Mouse (Mus musculus): ENCODE measurements around the gene Ap2m1. TPM values are rescaled to one million over a fixed set of nuclear protein-coding genes. Genes with fewer than 3 reads are reported as not detected.

Ap2m1 gene
- polyA plus RNA-seq, 1 experiment from 2014 or later: 941 TPM

GRCm38 (mm10) chr16:20517216-20517615 is 18.1 kb upstream of the Ap2m1 start:
- ATAC-seq (ENCODE audit: low FRiP score) (peak; percentile 58), DNase-seq (ENCODE audit: low spot score) (no peak)
- H3K4me1 ChIP-seq (replicated peaks; ENCODE audit: control insufficient read depth, insufficient read depth, low read length): peaks cover 3% of the 10 kb centered on the region
- no peaks in the 10 kb centered on the region for H3K9me3 ChIP-seq (ENCODE audit: control insufficient read depth, low read length)
- peak overlapping the region; percentile 87 for H3K4me3 ChIP-seq (ENCODE audit: low read depth, low read length)
- H3K27me3 ChIP-seq (ENCODE audit: control insufficient read depth, insufficient read depth, low read length): no peaks in the 10 kb centered on the region
- peak overlapping the region; percentile 80 for H3K4me2 ChIP-seq (replicated peaks; ENCODE audit: low read depth, low read length)
- H3K27ac ChIP-seq (ENCODE audit: low read depth, low read length): peak overlapping the region; percentile 87
- 0% methylated on average over 23 of the region's 26 CpGs for WGBS
- H3K9ac ChIP-seq (ENCODE audit: low read depth, low read length): peak overlapping the region; percentile 95
- no peaks in the 10 kb centered on the region for H3K36me3 ChIP-seq (ENCODE audit: control insufficient read depth, insufficient read depth, low read length)

GRCm38 (mm10) chr16:20517701-20518374 is 17.4 kb upstream of the Ap2m1 start:
- Histone ChIP-seq H3K4me1 (replicated peaks; ENCODE audit: control insufficient read depth, insufficient read depth, low read length) (peaks cover 3% of the 10 kb centered on the region), H3K36me3 (ENCODE audit: control insufficient read depth, insufficient read depth, low read length) (no peaks in the 10 kb centered on the region), H3K27ac (ENCODE audit: low read depth, low read length) (peak overlapping the region; percentile 87), H3K4me2 (replicated peaks; ENCODE audit: low read depth, low read length) (peak overlapping the region; percentile 80), H3K4me3 (ENCODE audit: low read depth, low read length) (peak overlapping the region; percentile 87), H3K27me3 (ENCODE audit: control insufficient read depth, insufficient read depth, low read length) (no peaks in the 10 kb centered on the region), H3K9ac (ENCODE audit: low read depth, low read length) (peak overlapping the region; percentile 95), H3K9me3 (ENCODE audit: control insufficient read depth, low read length) (no peaks in the 10 kb centered on the region)
- ATAC-seq (ENCODE audit: low FRiP score) (peak; percentile 80), DNase-seq (ENCODE audit: low spot score) (peak; percentile 79)
- WGBS: 1% methylated on average over 6 of the region's 6 CpGs

GRCm38 (mm10) chr16:20523886-20524285 is 11.4 kb upstream of the Ap2m1 start:
- no peak overlapping the region for H3K27ac ChIP-seq (ENCODE audit: low read depth, low read length)
- H3K27me3 ChIP-seq (ENCODE audit: control insufficient read depth, insufficient read depth, low read length): no peaks in the 10 kb centered on the region
- peaks cover 3% of the 10 kb centered on the region; the same call in 1 of the 2 replicates for H3K4me1 ChIP-seq (replicated peaks; ENCODE audit: control insufficient read depth, insufficient read depth, low read length)
- 87% methylated on average over 10 of the region's 10 CpGs for WGBS
- no peak overlapping the region for H3K9ac ChIP-seq (ENCODE audit: low read depth, low read length)
- no peaks in the 10 kb centered on the region for H3K9me3 ChIP-seq (ENCODE audit: control insufficient read depth, low read length)
- no peak for ATAC-seq (ENCODE audit: low FRiP score)
- peaks cover 29% of the 10 kb centered on the region for H3K36me3 ChIP-seq (ENCODE audit: control insufficient read depth, insufficient read depth, low read length)
- no peak overlapping the region for H3K4me3 ChIP-seq (ENCODE audit: low read depth, low read length)
- no peak overlapping the region for H3K4me2 ChIP-seq (replicated peaks; ENCODE audit: low read depth, low read length)
- no peak for DNase-seq (ENCODE audit: low spot score)

GRCm38 (mm10) chr16:20528779-20529178 is 6.5 kb upstream of the Ap2m1 start:
- Histone ChIP-seq H3K27me3 (ENCODE audit: control insufficient read depth, insufficient read depth, low read length) (no peaks in the 10 kb centered on the region), H3K9me3 (ENCODE audit: control insufficient read depth, low read length) (no peaks in the 10 kb centered on the region), H3K36me3 (ENCODE audit: control insufficient read depth, insufficient read depth, low read length) (peaks cover 30% of the 10 kb centered on the region), H3K4me1 (replicated peaks; ENCODE audit: control insufficient read depth, insufficient read depth, low read length) (no peaks in the 10 kb centered on the region), H3K4me2 (replicated peaks; ENCODE audit: low read depth, low read length) (no peak overlapping the region), H3K27ac (ENCODE audit: low read depth, low read length) (no peak overlapping the region), H3K4me3 (ENCODE audit: low read depth, low read length) (no peak overlapping the region), H3K9ac (ENCODE audit: low read depth, low read length) (no peak overlapping the region)
- DNase-seq (ENCODE audit: low spot score) (no peak), ATAC-seq (ENCODE audit: low FRiP score) (no peak)
- WGBS: 93% methylated on average over 5 of the region's 5 CpGs

- WGBS: 97% methylated on average over 1 of the region's 1 CpGs
- Histone ChIP-seq H3K27me3 (ENCODE audit: control insufficient read depth, insufficient read depth, low read length) (no peaks in the 10 kb centered on the region), H3K4me3 (ENCODE audit: low read depth, low read length) (no peak overlapping the region), H3K4me2 (replicated peaks; ENCODE audit: low read depth, low read length) (no peak overlapping the region), H3K9me3 (ENCODE audit: control insufficient read depth, low read length) (no peaks in the 10 kb centered on the region), H3K9ac (ENCODE audit: low read depth, low read length) (no peak overlapping the region), H3K27ac (ENCODE audit: low read depth, low read length) (no peak overlapping the region), H3K4me1 (replicated peaks; ENCODE audit: control insufficient read depth, insufficient read depth, low read length) (no peaks in the 10 kb centered on the region), H3K36me3 (ENCODE audit: control insufficient read depth, insufficient read depth, low read length) (peaks cover 26% of the 10 kb centered on the region)
- no peak for DNase-seq (ENCODE audit: low spot score)
- ATAC-seq (ENCODE audit: low FRiP score): no peak
Observed at GRCm38 (mm10) chr16:20529375-20529774, 5.9 kb upstream of the Ap2m1 start.

- DNase-seq (ENCODE audit: low spot score) (no peak), ATAC-seq (ENCODE audit: low FRiP score) (no peak)
- H3K4me3 ChIP-seq (ENCODE audit: low read depth, low read length): no peak overlapping the region
Observed at GRCm38 (mm10) chr16:20530941-20531340, 4.3 kb upstream of the Ap2m1 start.

GRCm38 (mm10) chr16:20534617-20535295 is 522 bp upstream of the Ap2m1 start:
- no peak; the same call in 1 of the 2 replicates for ATAC-seq (ENCODE audit: low FRiP score)
- H3K9ac ChIP-seq (ENCODE audit: low read depth, low read length): no peak overlapping the region
- peak overlapping the region; percentile 89; the same call in 1 of the 2 replicates for H3K4me3 ChIP-seq (ENCODE audit: low read depth, low read length)
- WGBS: 50% methylated on average over 10 of the region's 10 CpGs
- no peak overlapping the region for H3K27ac ChIP-seq (ENCODE audit: low read depth, low read length)
- H3K27me3 ChIP-seq (ENCODE audit: control insufficient read depth, insufficient read depth, low read length): no peaks in the 10 kb centered on the region
- H3K36me3 ChIP-seq (ENCODE audit: control insufficient read depth, insufficient read depth, low read length): 0 out of 2 replicates have a peak, but pooled peaks cover 9% of the 10 kb centered on the region
- no peak overlapping the region for H3K4me2 ChIP-seq (replicated peaks; ENCODE audit: low read depth, low read length)
- no peak for DNase-seq (ENCODE audit: low spot score)
- peaks cover 11% of the 10 kb centered on the region; the same call in 1 of the 2 replicates for H3K4me1 ChIP-seq (replicated peaks; ENCODE audit: control insufficient read depth, insufficient read depth, low read length)
- no peaks in the 10 kb centered on the region for H3K9me3 ChIP-seq (ENCODE audit: control insufficient read depth, low read length)

More at GRCm38 (mm10) chr16:20530941-20531340, 4.3 kb upstream of the Ap2m1 start:
- Histone ChIP-seq H3K36me3 (ENCODE audit: control insufficient read depth, insufficient read depth, low read length) (peaks cover 17% of the 10 kb centered on the region), H3K9me3 (ENCODE audit: control insufficient read depth, low read length) (no peaks in the 10 kb centered on the region), H3K4me2 (replicated peaks; ENCODE audit: low read depth, low read length) (no peak overlapping the region), H3K27ac (ENCODE audit: low read depth, low read length) (no peak overlapping the region), H3K4me1 (replicated peaks; ENCODE audit: control insufficient read depth, insufficient read depth, low read length) (no peaks in the 10 kb centered on the region), H3K9ac (ENCODE audit: low read depth, low read length) (no peak overlapping the region), H3K27me3 (ENCODE audit: control insufficient read depth, insufficient read depth, low read length) (no peaks in the 10 kb centered on the region)
- 95% methylated on average over 19 of the region's 20 CpGs for WGBS

- H3K4me2 ChIP-seq (replicated peaks; ENCODE audit: low read depth, low read length): peak overlapping the region; percentile 76
- H3K36me3 ChIP-seq (ENCODE audit: control insufficient read depth, insufficient read depth, low read length): peaks cover 10% of the 10 kb centered on the region; the same call in 1 of the 2 replicates
- DNase-seq (ENCODE audit: low spot score) (no peak), ATAC-seq (ENCODE audit: low FRiP score) (no peak)
- peaks cover 11% of the 10 kb centered on the region; the same call in 1 of the 2 replicates for H3K4me1 ChIP-seq (replicated peaks; ENCODE audit: control insufficient read depth, insufficient read depth, low read length)
- no peaks in the 10 kb centered on the region for H3K9me3 ChIP-seq (ENCODE audit: control insufficient read depth, low read length)
- no peaks in the 10 kb centered on the region for H3K27me3 ChIP-seq (ENCODE audit: control insufficient read depth, insufficient read depth, low read length)
- H3K27ac ChIP-seq (ENCODE audit: low read depth, low read length): peak overlapping the region; percentile 75; the same call in 1 of the 2 replicates
- 33% methylated on average over 9 of the region's 9 CpGs for WGBS
- peak overlapping the region; percentile 89 for H3K4me3 ChIP-seq (ENCODE audit: low read depth, low read length)
- peak overlapping the region; percentile 94 for H3K9ac ChIP-seq (ENCODE audit: low read depth, low read length)
Observed at GRCm38 (mm10) chr16:20536081-20536665, 895 bp downstream of the Ap2m1 start.

Measured in hindbrain, embryonic 11.5 days (tissue).